Mouse (Mus musculus) kidney, adult 2 months (tissue): Measurements from ENCODE around the gene Hesx1. TPM values are rescaled to one million over a fixed set of nuclear protein-coding genes. Genes with fewer than 3 reads are reported as not detected.
A peak's percentile ranks its signal among the peaks of the same experiment; 100 is the strongest.

Experiments
- DNase-seq: peaks from one replicate; pipeline ENCODE4 v3.0.0; 2021
- H3K27ac ChIP-seq: fragments of 200-500 bp; 2 replicates; pipeline ENCODE4 v1.5.1; 2012; ENCODE audit warnings: low read depth, low read length, control low read depth, inconsistent platforms; ENCODE audit not compliant: insufficient read depth
- H3K27me3 ChIP-seq: fragments of 200-500 bp; replicated peaks from 2 replicates; pipeline ENCODE4 v1.6.1; 2012; ENCODE audit warnings: mild to moderate bottlenecking, moderate library complexity, low read length, inconsistent platforms; ENCODE audit not compliant: control insufficient read depth, insufficient read depth
- H3K36me3 ChIP-seq: fragments of 200-500 bp; 2 replicates; pipeline ENCODE4 v1.6.1; 2012; ENCODE audit warnings: mild to moderate bottlenecking, moderate library complexity, low read length, inconsistent platforms; ENCODE audit not compliant: control insufficient read depth, insufficient read depth
- H3K4me1 ChIP-seq: fragments of 200-500 bp; 2 replicates; pipeline ENCODE4 v1.6.1; 2011; ENCODE audit warnings: low read length; ENCODE audit not compliant: control insufficient read depth, insufficient read depth
- H3K4me3 ChIP-seq: fragments of 200-500 bp; 2 replicates; pipeline ENCODE4 v1.5.1; 2011; ENCODE audit warnings: mild to moderate bottlenecking, low read depth, low read length, control low read depth; ENCODE audit not compliant: insufficient read depth
- CTCF ChIP-seq: fragments of 200-500 bp; conservative IDR thresholded peaks from 2 replicates; pipeline ENCODE4 v1.5.1; 2011; ENCODE audit warnings: low read depth, mild to moderate bottlenecking, control low read depth, low read length, moderate library complexity, mixed read lengths; ENCODE audit not compliant: insufficient read depth, insufficient read length
- POLR2A ChIP-seq: fragments of 200-500 bp; IDR thresholded peaks from one replicate; pipeline ENCODE4 v1.6.1; 2011; ENCODE audit warnings: low read depth, low read length, control low read depth
- WGBS: fragments of 180-500 bp; shearing (Covaris S2); methylation state at CpG from one replicate; pipeline ENCODE4 v1.1.7; 2018; 5-methylcytosine and 5-hydroxymethylcytosine counted together
- polyA plus RNA-seq: library from polyadenylated mRNA; depleted of rRNA; stranded (reverse); fragments of >200 nt; gene quantifications from 2 replicates; pipeline ENCODE4 v1.2.3, GENCODE M21; 2012

The Hesx1 gene
- polyA plus RNA-seq, 1 experiment, result 0.19 TPM

- Histone ChIP-seq H3K27me3 (no peaks in the 10 kb centered on the region), H3K4me3 (no peak overlapping the region), H3K27ac (no peak overlapping the region), H3K4me1 (peaks cover 6% of the 10 kb centered on the region; the same call in 1 of the 2 replicates), H3K36me3 (no peaks in the 10 kb centered on the region)
- WGBS, result 87% methylated on average over 2 of the region's 2 CpGs
- no peak for DNase-seq
- no peak for TF ChIP-seq POLR2A
- no peak for TF ChIP-seq CTCF
These were observed 21.1 kb upstream of the Hesx1 start for GRCm38 (mm10) chr14:26973089-26973488.

DNA sequence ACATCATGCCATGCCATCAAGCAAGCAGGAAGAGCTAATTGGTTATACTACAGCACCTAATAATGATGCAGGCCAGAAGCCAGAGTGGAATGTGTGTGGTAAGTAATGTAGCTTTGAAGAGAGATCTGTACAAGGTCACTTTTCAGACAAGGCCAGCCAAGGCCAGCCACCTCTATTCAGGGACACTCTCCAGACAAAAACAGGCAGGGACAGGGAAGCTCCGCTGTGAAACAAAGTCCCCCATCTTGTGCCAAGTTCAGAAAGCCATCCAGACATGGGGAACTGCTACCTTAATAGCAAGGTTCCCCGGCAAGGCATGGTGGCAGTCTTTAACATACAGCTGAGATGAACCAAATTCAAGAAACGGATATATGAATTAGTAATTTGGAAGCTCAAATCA is 18.7 kb upstream of the Hesx1 start:
- Histone ChIP-seq H3K4me3 (no peak overlapping the region), H3K27me3 (no peaks in the 10 kb centered on the region), H3K27ac (peak overlapping the region; percentile 17; the same call in 1 of the 2 replicates), H3K36me3 (no peaks in the 10 kb centered on the region), H3K4me1 (peaks cover 2% of the 10 kb centered on the region; the same call in 1 of the 2 replicates)
- no peak for TF ChIP-seq POLR2A
- TF ChIP-seq CTCF, result no peak
- 86% methylated on average over 3 of the region's 3 CpGs for WGBS
- DNase-seq, result peak; percentile 14

DNA sequence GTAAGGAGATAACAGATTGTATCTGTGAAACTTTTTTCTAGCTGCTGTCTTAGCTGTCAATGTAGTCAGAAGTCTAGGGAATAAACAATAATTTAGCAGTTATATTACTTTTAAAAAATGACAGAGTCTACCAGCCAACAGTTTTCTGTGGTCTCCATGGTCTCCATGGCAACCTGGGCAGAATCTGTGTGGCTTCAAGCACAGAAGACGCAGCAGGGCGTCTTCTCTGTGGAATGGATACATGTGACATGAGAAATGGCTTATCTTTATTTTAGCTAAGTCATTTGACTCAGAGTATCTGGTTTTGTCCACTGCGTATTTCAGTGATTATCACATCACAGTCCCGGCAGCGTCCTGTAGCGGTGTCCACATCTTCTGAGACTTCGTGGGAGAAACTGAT is 18.0 kb upstream of the Hesx1 start:
- Histone ChIP-seq H3K27me3 (no peaks in the 10 kb centered on the region), H3K4me3 (no peak overlapping the region), H3K36me3 (no peaks in the 10 kb centered on the region), H3K4me1 (peaks cover under 1% of the 10 kb centered on the region; the same call in 1 of the 2 replicates), H3K27ac (no peak overlapping the region)
- TF ChIP-seq POLR2A (no peak), CTCF (no peak)
- DNase-seq, result no peak
- WGBS, result 92% methylated on average over 7 of the region's 7 CpGs

- Histone ChIP-seq H3K27ac (no peak overlapping the region), H3K36me3 (no peaks in the 10 kb centered on the region), H3K4me3 (no peak overlapping the region), H3K4me1 (no peaks in the 10 kb centered on the region; the same call in 1 of the 2 replicates), H3K27me3 (no peaks in the 10 kb centered on the region)
- TF ChIP-seq POLR2A, result no peak
- TF ChIP-seq CTCF, result no peak
- no peak for DNase-seq
- WGBS, result 67% methylated on average over 2 of the region's 2 CpGs
These were observed 16.7 kb upstream of the Hesx1 start for GRCm38 (mm10) chr14:26977500-26977899.

GRCm38 (mm10) chr14:26979808-26980207 is 14.4 kb upstream of the Hesx1 start:
- H3K4me1 ChIP-seq, result no peaks in the 10 kb centered on the region; the same call in 1 of the 2 replicates
- H3K4me3 ChIP-seq, result no peak overlapping the region
- no peak for DNase-seq
- no peaks in the 10 kb centered on the region for H3K27me3 ChIP-seq
- no peaks in the 10 kb centered on the region for H3K36me3 ChIP-seq
- H3K27ac ChIP-seq, result no peak overlapping the region
- no peak for TF ChIP-seq CTCF
- TF ChIP-seq POLR2A, result no peak
- WGBS, result 81% methylated on average over 3 of the region's 3 CpGs

- no peaks in the 10 kb centered on the region for H3K4me1 ChIP-seq
- H3K27ac ChIP-seq, result no peak overlapping the region
- no peak for DNase-seq
- no peaks in the 10 kb centered on the region; the same call in 1 of the 2 replicates for H3K27me3 ChIP-seq
- H3K4me3 ChIP-seq, result no peak overlapping the region
- WGBS, result 97% methylated on average over 8 of the region's 8 CpGs
- H3K36me3 ChIP-seq, result no peaks in the 10 kb centered on the region
- TF ChIP-seq POLR2A (no peak), CTCF (no peak)
These were observed 13.2 kb upstream of the Hesx1 start for GRCm38 (mm10) chr14:26981021-26981420.

DNA sequence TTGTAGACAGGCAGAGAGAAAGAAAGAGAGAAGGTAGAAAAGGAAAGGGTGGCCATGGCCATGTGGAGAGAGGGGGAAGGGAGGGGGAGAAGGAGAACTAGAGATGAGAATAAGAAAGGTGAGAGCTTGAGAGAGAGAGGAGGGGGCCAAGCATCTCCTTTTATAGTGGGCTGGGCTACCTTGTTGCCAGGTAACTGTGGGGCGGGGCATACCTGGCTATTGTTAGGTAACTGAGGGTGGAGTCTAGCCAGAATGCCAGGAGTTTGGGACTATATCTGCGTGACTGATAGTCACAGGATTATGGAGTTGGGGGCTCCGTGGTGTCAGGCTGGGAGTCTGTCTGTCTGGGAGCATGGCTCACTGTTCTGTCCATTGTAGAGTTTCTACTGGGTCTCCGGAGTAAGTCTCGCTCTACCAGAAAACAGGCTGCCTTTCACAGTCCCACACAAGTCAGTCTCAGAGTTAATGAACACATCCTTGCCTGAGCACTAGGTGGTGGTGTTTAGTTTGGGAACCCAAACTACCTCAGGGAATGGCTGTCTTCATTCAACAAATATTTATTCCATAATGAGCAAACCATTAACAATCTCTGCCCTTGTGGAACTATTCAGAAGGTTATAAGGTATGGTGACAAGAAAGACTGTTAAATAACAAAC is 12.6 kb upstream of the Hesx1 start:
- Histone ChIP-seq H3K4me1 (no peaks in the 10 kb centered on the region), H3K4me3 (no peak overlapping the region), H3K27me3 (no peaks in the 10 kb centered on the region; the same call in 1 of the 2 replicates), H3K36me3 (no peaks in the 10 kb centered on the region), H3K27ac (no peak overlapping the region)
- 77% methylated on average over 5 of the region's 5 CpGs for WGBS
- peak; percentile 48 for DNase-seq
- TF ChIP-seq CTCF (no peak; the same call in 1 of the 2 replicates), POLR2A (no peak)

GRCm38 (mm10) chr14:26982150-26982530 is 12.1 kb upstream of the Hesx1 start:
- Histone ChIP-seq H3K36me3 (no peaks in the 10 kb centered on the region), H3K4me1 (no peaks in the 10 kb centered on the region), H3K4me3 (no peak overlapping the region), H3K27ac (peak overlapping the region; percentile 63; the same call in 1 of the 2 replicates), H3K27me3 (no peaks in the 10 kb centered on the region; the same call in 1 of the 2 replicates)
- no peak for DNase-seq
- TF ChIP-seq POLR2A, result no peak
- TF ChIP-seq CTCF, result no peak
- WGBS, result 60% methylated on average over 5 of the region's 5 CpGs
